Comparison of ENCODE assay signal across 8 mouse cellular contexts in the genomic region with DNA sequence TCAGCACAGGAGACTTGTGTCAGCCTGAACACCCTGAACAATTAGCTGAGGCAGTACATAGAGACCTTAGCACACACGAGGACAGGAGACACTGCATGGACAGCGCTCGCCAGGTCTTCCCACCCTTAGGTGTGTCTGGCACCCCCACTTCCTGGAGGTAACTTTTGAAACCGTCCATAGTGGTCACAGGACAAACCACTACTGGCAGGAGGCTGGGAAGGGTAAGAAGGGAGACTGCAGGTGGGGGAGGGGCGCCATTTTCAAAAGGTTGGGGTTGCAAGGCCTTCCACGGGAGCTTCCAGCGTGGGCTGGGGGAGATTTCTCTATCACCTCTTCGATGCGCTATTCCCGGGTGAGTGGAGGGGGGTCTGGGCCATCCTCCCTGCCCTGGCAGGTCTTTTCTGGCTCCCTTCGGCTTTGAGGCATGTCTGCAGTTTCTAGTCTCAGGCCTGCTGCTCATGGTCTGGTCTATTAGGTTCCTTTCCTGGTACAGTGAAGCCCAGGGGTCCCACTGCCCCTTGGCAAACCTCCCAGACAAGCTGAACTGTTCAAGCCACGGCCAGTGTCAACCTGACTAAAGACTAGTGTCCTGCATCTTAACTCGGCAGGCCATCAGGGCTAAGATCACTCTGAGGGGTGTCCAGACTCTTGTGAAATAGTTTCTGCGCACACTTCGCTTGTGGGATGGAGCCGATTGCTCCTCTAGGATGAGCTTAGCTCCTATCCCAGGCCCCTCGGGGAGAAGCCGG. TPM values are rescaled to one million over a fixed set of nuclear protein-coding genes. Genes with fewer than 3 reads are reported as not detected.
DNase-seq lines count a peak whose midpoint lies in the region; ATAC-seq and TF ChIP-seq lines count a peak whose summit lies in the region.

No protein-coding gene starts in this region.

- H3K4me2 ChIP-seq in hindbrain, postnatal 0 days (ENCODE audit: low read depth, low read length) = peak overlapping the region; percentile 52
- H3K4me2 ChIP-seq in liver, embryonic 15.5 days = peak overlapping the region; percentile 75
- H3K4me2 ChIP-seq in stomach, embryonic 15.5 days = peak overlapping the region; percentile 91

- 40% methylated on average over 18 of the region's 18 CpGs for WGBS in embryonic facial prominence, embryonic 10.5 days
- 40% methylated on average over 18 of the region's 18 CpGs for WGBS in hindbrain, postnatal 0 days
- 16% methylated on average over 18 of the region's 18 CpGs for WGBS in liver, embryonic 15.5 days (ENCODE audit: insufficient replicate concordance)
- WGBS in stomach, embryonic 15.5 days = 26% methylated on average over 18 of the region's 18 CpGs
- 63% methylated on average over 18 of the region's 18 CpGs for WGBS in cerebellum, adult 2 months

- peaks cover 4% of the 10 kb centered on the region; the same call in 1 of the 2 replicates for H3K9me3 ChIP-seq in embryonic facial prominence, embryonic 10.5 days
- no peaks in the 10 kb centered on the region for H3K9me3 ChIP-seq in hindbrain, postnatal 0 days (ENCODE audit: low read length)
- H3K9me3 ChIP-seq in liver, embryonic 15.5 days (replicated peaks) = 0 out of 2 replicates have a peak, but pooled peaks cover 4% of the 10 kb centered on the region
- no peaks in the 10 kb centered on the region for H3K9me3 ChIP-seq in stomach, embryonic 15.5 days

- peaks cover 38% of the 10 kb centered on the region for H3K36me3 ChIP-seq in embryonic facial prominence, embryonic 10.5 days (replicated peaks)
- peaks cover 22% of the 10 kb centered on the region; the same call in 1 of the 2 replicates for H3K36me3 ChIP-seq in hindbrain, postnatal 0 days (ENCODE audit: insufficient read depth, low read length)
- peaks cover 34% of the 10 kb centered on the region for H3K36me3 ChIP-seq in liver, embryonic 15.5 days (replicated peaks)
- H3K36me3 ChIP-seq in stomach, embryonic 15.5 days = peaks cover 12% of the 10 kb centered on the region; the same call in 1 of the 2 replicates

- peak overlapping the region; percentile 50 for H3K4me3 ChIP-seq in layer of hippocampus, adult 2 months
- H3K4me3 ChIP-seq in embryonic facial prominence, embryonic 10.5 days = peak overlapping the region; percentile 61
- peak overlapping the region; percentile 26 for H3K4me3 ChIP-seq in hindbrain, postnatal 0 days (ENCODE audit: low read length)
- H3K4me3 ChIP-seq in liver, embryonic 15.5 days (replicated peaks) = peak overlapping the region; percentile 61
- H3K4me3 ChIP-seq in stomach, embryonic 15.5 days (replicated peaks) = peak overlapping the region; percentile 66
- no peak overlapping the region for H3K4me3 ChIP-seq in cerebellum, adult 2 months (replicated peaks; ENCODE audit: insufficient read depth, low read depth, low read length)

- ATAC-seq in hindbrain, postnatal 0 days = 0 out of 2 replicates have a peak, but pooled peaks have one; percentile 4
- ATAC-seq in liver, embryonic 15.5 days (ENCODE audit: insufficient read depth) = no peak; the same call in 1 of the 2 replicates
- ATAC-seq in stomach, embryonic 15.5 days (ENCODE audit: insufficient read depth, low FRiP score, low read depth) = 0 out of 2 replicates have a peak, but pooled peaks have one; percentile 2

- peaks cover 7% of the 10 kb centered on the region; the same call in 1 of the 2 replicates for H3K27me3 ChIP-seq in embryonic facial prominence, embryonic 10.5 days (replicated peaks; ENCODE audit: low read depth, poor library complexity, severe bottlenecking)
- no peaks in the 10 kb centered on the region for H3K27me3 ChIP-seq in hindbrain, postnatal 0 days (ENCODE audit: insufficient read depth, low read length)
- peaks cover 14% of the 10 kb centered on the region; the same call in 1 of the 2 replicates for H3K27me3 ChIP-seq in liver, embryonic 15.5 days
- H3K27me3 ChIP-seq in stomach, embryonic 15.5 days (replicated peaks) = no peaks in the 10 kb centered on the region
- H3K27me3 ChIP-seq in cerebellum, adult 2 months (ENCODE audit: control insufficient read depth, insufficient read depth, low read length) = no peaks in the 10 kb centered on the region

- TF ChIP-seq CTCF in layer of hippocampus, adult 2 months (conservative IDR thresholded peaks at IDR 0.05) = no peak
- no peak for TF ChIP-seq CTCF in hindbrain, postnatal 0 days (IDR thresholded peaks at IDR 0.05; ENCODE audit: low read depth)
- TF ChIP-seq CTCF in cerebellum, adult 2 months (IDR thresholded peaks at IDR 0.05; ENCODE audit: borderline replicate concordance, insufficient read depth, low read depth, low read length) = no peak

- TF ChIP-seq POLR2A in cerebellum, adult 2 months (IDR thresholded peaks at IDR 0.05; ENCODE audit: borderline replicate concordance, insufficient read depth, low read length) = no peak

- peak overlapping the region; percentile 31; the same call in 1 of the 2 replicates for H3K9ac ChIP-seq in hindbrain, postnatal 0 days (replicated peaks; ENCODE audit: low read length)
- peak overlapping the region; percentile 52 for H3K9ac ChIP-seq in liver, embryonic 15.5 days
- peak overlapping the region; percentile 73 for H3K9ac ChIP-seq in stomach, embryonic 15.5 days

- peaks cover 19% of the 10 kb centered on the region for H3K4me1 ChIP-seq in embryonic facial prominence, embryonic 10.5 days
- peaks cover 10% of the 10 kb centered on the region; the same call in 1 of the 2 replicates for H3K4me1 ChIP-seq in hindbrain, postnatal 0 days (ENCODE audit: insufficient read depth, low read length)
- H3K4me1 ChIP-seq in liver, embryonic 15.5 days (replicated peaks) = peaks cover 40% of the 10 kb centered on the region
- H3K4me1 ChIP-seq in stomach, embryonic 15.5 days = peaks cover 21% of the 10 kb centered on the region
- H3K4me1 ChIP-seq in cerebellum, adult 2 months (ENCODE audit: control insufficient read depth, insufficient read depth, low read length) = no peaks in the 10 kb centered on the region

- DNase-seq in layer of hippocampus, adult 2 months (ENCODE audit: low spot score in 2 of 2) = no peak
- no peak for DNase-seq in layer of hippocampus, adult 8-10 months (ENCODE audit: low spot score in 2 of 2)
- peak; percentile 29 for DNase-seq in embryonic facial prominence, embryonic 10.5 days (ENCODE audit: low spot score)
- peak; percentile 26 for DNase-seq in hindbrain, postnatal 0 days (ENCODE audit: low spot score)
- DNase-seq in cerebellum, adult 2 months = no peak
- no peak for DNase-seq in frontal cortex, adult 2 months (ENCODE audit: extremely low spot score in 1 of 2, low spot score in 1 of 2)

- peak overlapping the region; percentile 58 for H3K27ac ChIP-seq in layer of hippocampus, adult 2 months
- H3K27ac ChIP-seq in embryonic facial prominence, embryonic 10.5 days (replicated peaks) = peak overlapping the region; percentile 74
- H3K27ac ChIP-seq in hindbrain, postnatal 0 days = peak overlapping the region; percentile 22; the same call in 1 of the 2 replicates
- peak overlapping the region; percentile 81 for H3K27ac ChIP-seq in liver, embryonic 15.5 days (replicated peaks)
- H3K27ac ChIP-seq in stomach, embryonic 15.5 days = peak overlapping the region; percentile 87
- no peak overlapping the region for H3K27ac ChIP-seq in cerebellum, adult 2 months (ENCODE audit: insufficient read depth, low read length)

RNA-seq across cellular contexts. Expression of a gene that starts 0.9 kb away (rescaled TPM):
- 10 to 100 TPM in 1 of 2 experiments, 1 to 10 TPM in 1; 10.0 to 10.7 TPM for total RNA-seq in layer of hippocampus, adult 2 months (2021)
- 10 to 100 TPM in 3 of 4 experiments, 1 to 10 TPM in 1; 7.4 to 54.9 (median 25.7) TPM for total RNA-seq in layer of hippocampus, adult 8-10 months (2022)
- 60.2 and 62.6 TPM in 2 replicates for polyA plus RNA-seq in embryonic facial prominence, embryonic 10.5 days (2016; fragmentation: Nextera tagmentation; extraction: Ambion mirVana)
- 19.6 and 30.6 TPM in 2 replicates for total RNA-seq in hindbrain, postnatal 0 days (2014; rRNA removed)
- polyA plus RNA-seq in hindbrain, postnatal 0 days (2015; fragmentation: Nextera tagmentation; extraction: Ambion mirVana) = 44.0 and 46.2 TPM in 2 replicates
- 196 TPM in 2 replicates for polyA plus RNA-seq in liver, embryonic 15.5 days (2015; fragmentation: Nextera tagmentation; extraction: Ambion mirVana)
- 238 and 267 TPM in 2 replicates for polyA plus RNA-seq in stomach, embryonic 15.5 days (2015; fragmentation: Nextera tagmentation; extraction: Ambion mirVana)
- polyA plus RNA-seq in cerebellum, adult 2 months (2012; rRNA removed) = 12.0 and 15.5 TPM in 2 replicates
- polyA plus RNA-seq in frontal cortex, adult 2 months (2012; rRNA removed) = 19.4 and 21.5 TPM in 2 replicates

RNA-seq across cellular contexts. Expression of a gene that starts 10.0 kb away (rescaled TPM):
- total RNA-seq in layer of hippocampus, adult 2 months (2021) = not detected
- total RNA-seq in layer of hippocampus, adult 8-10 months (2022) = not detected
- 0.29 TPM in 1 of 2 replicates, not detected in the other for polyA plus RNA-seq in embryonic facial prominence, embryonic 10.5 days (2016; fragmentation: Nextera tagmentation; extraction: Ambion mirVana)
- total RNA-seq in hindbrain, postnatal 0 days (2014; rRNA removed) = 0.52 TPM in 1 of 2 replicates, not detected in the other
- 0.21 TPM in 1 of 2 replicates, not detected in the other for polyA plus RNA-seq in hindbrain, postnatal 0 days (2015; fragmentation: Nextera tagmentation; extraction: Ambion mirVana)
- not detected in 2 replicates for polyA plus RNA-seq in liver, embryonic 15.5 days (2015; fragmentation: Nextera tagmentation; extraction: Ambion mirVana)
- polyA plus RNA-seq in stomach, embryonic 15.5 days (2015; fragmentation: Nextera tagmentation; extraction: Ambion mirVana) = not detected in 2 replicates
- polyA plus RNA-seq in cerebellum, adult 2 months (2012; rRNA removed) = 0.27 and 0.49 TPM in 2 replicates
- 0.46 and 1.0 TPM in 2 replicates for polyA plus RNA-seq in frontal cortex, adult 2 months (2012; rRNA removed)

RNA-seq across cellular contexts. Expression of a gene that starts 11.4 kb away (rescaled TPM):
- total RNA-seq in layer of hippocampus, adult 2 months (2021) = 10 to 100 TPM; 16.7 to 17.6 TPM
- total RNA-seq in layer of hippocampus, adult 8-10 months (2022) = 10 to 100 TPM; 19.0 to 36.1 (median 25.0) TPM
- 51.2 and 59.9 TPM in 2 replicates for polyA plus RNA-seq in embryonic facial prominence, embryonic 10.5 days (2016; fragmentation: Nextera tagmentation; extraction: Ambion mirVana)
- 67.1 and 89.6 TPM in 2 replicates for total RNA-seq in hindbrain, postnatal 0 days (2014; rRNA removed)
- polyA plus RNA-seq in hindbrain, postnatal 0 days (2015; fragmentation: Nextera tagmentation; extraction: Ambion mirVana) = 55.2 and 55.5 TPM in 2 replicates
- 24.3 and 25.1 TPM in 2 replicates for polyA plus RNA-seq in liver, embryonic 15.5 days (2015; fragmentation: Nextera tagmentation; extraction: Ambion mirVana)
- polyA plus RNA-seq in stomach, embryonic 15.5 days (2015; fragmentation: Nextera tagmentation; extraction: Ambion mirVana) = 38.7 and 43.7 TPM in 2 replicates
- polyA plus RNA-seq in cerebellum, adult 2 months (2012; rRNA removed) = 43.6 and 45.2 TPM in 2 replicates
- 31.2 and 35.9 TPM in 2 replicates for polyA plus RNA-seq in frontal cortex, adult 2 months (2012; rRNA removed)

RNA-seq across cellular contexts. Expression of a gene that starts 28.7 kb away (rescaled TPM):
- not detected for total RNA-seq in layer of hippocampus, adult 2 months (2021)
- total RNA-seq in layer of hippocampus, adult 8-10 months (2022) = not detected
- 0.57 and 0.67 TPM in 2 replicates for polyA plus RNA-seq in embryonic facial prominence, embryonic 10.5 days (2016; fragmentation: Nextera tagmentation; extraction: Ambion mirVana)
- not detected in 2 replicates for total RNA-seq in hindbrain, postnatal 0 days (2014; rRNA removed)
- not detected in 2 replicates for polyA plus RNA-seq in hindbrain, postnatal 0 days (2015; fragmentation: Nextera tagmentation; extraction: Ambion mirVana)
- 0.38 and 0.64 TPM in 2 replicates for polyA plus RNA-seq in liver, embryonic 15.5 days (2015; fragmentation: Nextera tagmentation; extraction: Ambion mirVana)
- 0.31 and 0.70 TPM in 2 replicates for polyA plus RNA-seq in stomach, embryonic 15.5 days (2015; fragmentation: Nextera tagmentation; extraction: Ambion mirVana)
- 0.13 TPM in 1 of 2 replicates, not detected in the other for polyA plus RNA-seq in cerebellum, adult 2 months (2012; rRNA removed)
- polyA plus RNA-seq in frontal cortex, adult 2 months (2012; rRNA removed) = 0.22 and 0.57 TPM in 2 replicates

RNA-seq across cellular contexts. Expression of a gene that starts 44.0 kb away (rescaled TPM):
- total RNA-seq in layer of hippocampus, adult 2 months (2021) = 10 to 100 TPM; 32.7 to 39.5 TPM
- 10 to 100 TPM; 26.9 to 40.7 (median 31.3) TPM for total RNA-seq in layer of hippocampus, adult 8-10 months (2022)
- polyA plus RNA-seq in embryonic facial prominence, embryonic 10.5 days (2016; fragmentation: Nextera tagmentation; extraction: Ambion mirVana) = 32.1 and 33.6 TPM in 2 replicates
- total RNA-seq in hindbrain, postnatal 0 days (2014; rRNA removed) = 37.4 and 48.8 TPM in 2 replicates
- 22.6 and 27.0 TPM in 2 replicates for polyA plus RNA-seq in hindbrain, postnatal 0 days (2015; fragmentation: Nextera tagmentation; extraction: Ambion mirVana)
- 11.5 and 15.1 TPM in 2 replicates for polyA plus RNA-seq in liver, embryonic 15.5 days (2015; fragmentation: Nextera tagmentation; extraction: Ambion mirVana)
- 35.1 and 38.5 TPM in 2 replicates for polyA plus RNA-seq in stomach, embryonic 15.5 days (2015; fragmentation: Nextera tagmentation; extraction: Ambion mirVana)
- 65.9 and 69.4 TPM in 2 replicates for polyA plus RNA-seq in cerebellum, adult 2 months (2012; rRNA removed)
- 62.3 and 86.3 TPM in 2 replicates for polyA plus RNA-seq in frontal cortex, adult 2 months (2012; rRNA removed)

Comparison
In these comparisons a context has a peak if more than half of its experiments do, and no peak if none do; other contexts are left out.
1. DNase-seq: peak in embryonic facial prominence, embryonic 10.5 days (single experiment) and hindbrain, postnatal 0 days (single experiment); none in layer of hippocampus, adult 2 months (0 of 2), layer of hippocampus, adult 8-10 months (0 of 2), cerebellum, adult 2 months (0 of 2) and frontal cortex, adult 2 months (0 of 2).
2. Peak in every context shown above with its lines, with median percentiles within 50 percentile points of each other: H3K4me2 ChIP-seq and H3K9ac ChIP-seq.